Mouse (Mus musculus): ENCODE data around the gene Catsper3.

DNA sequence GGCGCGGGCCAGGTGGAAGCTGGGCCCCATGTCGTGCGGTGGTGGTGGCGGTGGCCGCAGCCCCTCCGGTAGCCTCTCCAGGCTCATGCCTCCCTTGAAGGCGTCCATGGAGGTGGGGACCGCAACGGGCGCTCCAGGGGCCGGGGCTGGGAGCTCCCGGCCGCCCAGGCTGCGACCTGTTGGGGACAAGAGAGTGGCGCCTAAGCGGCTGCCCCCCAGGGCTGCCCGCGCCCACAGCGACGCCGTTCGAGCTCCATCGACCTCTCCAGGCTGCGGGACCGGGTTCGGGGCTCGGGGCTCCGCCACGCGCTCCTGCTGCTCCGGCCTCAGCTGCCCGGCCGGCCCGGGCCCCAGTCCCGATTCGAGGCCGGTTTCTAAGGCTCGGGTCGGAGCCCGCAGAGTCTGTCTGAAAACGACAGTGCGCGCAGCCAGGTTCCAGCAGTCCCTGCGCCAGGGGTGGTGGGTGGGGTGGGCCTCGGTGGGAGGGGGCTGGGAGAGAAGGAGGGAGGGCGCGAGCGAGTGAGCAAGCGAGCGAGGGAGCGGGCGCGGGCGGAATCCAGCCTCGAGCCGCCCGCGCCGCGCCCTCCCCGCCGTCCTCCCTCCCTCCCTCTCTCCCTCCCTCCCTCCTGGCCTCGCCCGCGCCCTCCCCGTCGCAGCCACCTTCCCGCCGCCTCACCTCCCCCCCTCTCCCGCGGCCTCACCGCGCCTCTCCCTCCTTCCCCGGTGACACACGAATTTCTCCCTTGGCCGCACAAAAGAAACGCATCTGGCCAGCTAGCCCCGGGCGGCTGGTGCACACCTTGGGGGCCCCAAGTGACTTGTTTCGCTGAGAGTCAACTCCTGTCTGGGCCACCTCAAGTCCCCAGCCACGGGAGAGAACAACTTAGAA is 46.7 kb downstream of the Catsper3 start:
- TF ChIP-seq USF1 (IDR thresholded peaks at IDR 0.05; ENCODE audit: low read depth) = no peak
- TF ChIP-seq CTCF (IDR thresholded peaks at IDR 0.05; ENCODE audit: control insufficient read depth, insufficient read depth, insufficient read length) = no peak

Data from C2C12 (cell line).